Mouse (Mus musculus): ENCODE results near the gene Serp1.

Gene Serp1

GRCm38 (mm10) chr3:58525652-58526407 lies at the start of gene Serp1, which contains the start of gene Eif2a:
Gene Serp1 (minus strand): TSS chr3:58525892.
Gene Eif2a (plus strand): TSS chr3:58525821.
- DNase-seq (ENCODE audit: low read depth) = peak; percentile 97

GRCm38 (mm10) chr3:58570821-58571220 lies 45.1 kb upstream of the Serp1 start:
- no peak for DNase-seq (ENCODE audit: low read depth)

DNA sequence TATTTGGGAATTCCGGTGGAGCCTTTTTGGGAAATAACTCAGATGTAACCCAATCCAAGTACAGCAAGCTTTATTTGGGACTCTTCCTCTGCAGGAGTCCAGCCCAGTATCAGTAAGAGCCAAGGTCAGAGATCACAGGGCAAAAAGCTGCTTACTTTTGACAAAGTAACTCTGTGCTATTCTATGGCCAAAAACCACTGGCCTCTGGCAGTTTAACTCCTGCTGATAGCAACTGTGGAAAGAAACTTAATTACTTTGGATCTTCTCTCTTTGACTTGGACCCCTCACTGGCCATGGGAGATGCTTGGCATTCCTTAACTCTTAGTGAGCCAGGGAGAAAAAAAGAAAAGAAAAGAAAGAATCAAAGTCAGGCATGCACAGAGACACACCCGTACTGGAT lies 35.7 kb upstream of the Serp1 start:
- DNase-seq (ENCODE audit: low read depth) = no peak

DNA sequence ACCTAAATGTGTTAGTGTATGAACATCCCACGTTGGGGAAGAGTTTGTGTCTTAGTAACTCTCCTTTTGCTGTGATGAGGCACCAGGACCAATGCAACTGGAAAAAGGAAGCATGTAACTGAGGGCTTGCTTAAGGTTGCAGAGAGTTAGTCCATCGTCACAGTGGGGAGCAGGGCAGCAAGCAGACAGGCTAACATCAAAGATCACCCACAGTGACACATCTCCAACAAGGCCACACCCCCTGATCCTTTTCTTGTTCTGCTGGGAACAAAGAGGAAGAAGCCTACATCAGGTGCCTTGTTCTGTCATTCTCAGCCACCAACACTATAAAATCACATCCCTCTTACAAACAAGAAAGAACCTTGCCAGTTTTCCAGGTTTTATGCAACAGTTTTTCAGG lies 34.2 kb upstream of the Serp1 start:
- peak; percentile 19 for DNase-seq (ENCODE audit: low read depth)

GRCm38 (mm10) chr3:58556649-58557048 lies 31.0 kb upstream of the Serp1 start:
- DNase-seq (ENCODE audit: low read depth) = no peak

- DNase-seq (ENCODE audit: low read depth) = peak; percentile 20
These were observed 26.5 kb upstream of the Serp1 start for GRCm38 (mm10) chr3:58552001-58552811.

DNA sequence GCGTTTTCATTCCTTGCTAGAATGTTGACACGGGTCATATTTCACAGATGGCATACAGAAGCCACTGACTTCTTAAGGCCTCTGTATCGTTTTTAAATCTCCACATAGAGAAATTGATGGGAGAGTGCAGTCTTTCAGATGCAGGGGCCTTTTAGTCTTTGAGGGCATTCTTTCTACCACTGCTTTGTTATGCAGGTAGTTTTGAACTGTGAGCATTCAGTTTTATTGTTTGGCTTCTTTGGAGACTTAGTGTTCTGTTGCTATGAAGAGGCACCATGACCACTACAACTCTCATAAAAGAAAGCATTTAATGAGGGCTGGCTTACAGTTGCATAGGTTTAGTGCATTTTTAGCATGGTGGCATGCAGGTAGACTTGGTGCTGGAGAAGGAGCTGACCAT lies 10.9 kb upstream of the Serp1 start:
- DNase-seq (ENCODE audit: low read depth) = no peak

GRCm38 (mm10) chr3:58526408-58526737 lies 681 bp upstream of the Serp1 start:
- DNase-seq (ENCODE audit: low read depth) = peak; percentile 72

DNA sequence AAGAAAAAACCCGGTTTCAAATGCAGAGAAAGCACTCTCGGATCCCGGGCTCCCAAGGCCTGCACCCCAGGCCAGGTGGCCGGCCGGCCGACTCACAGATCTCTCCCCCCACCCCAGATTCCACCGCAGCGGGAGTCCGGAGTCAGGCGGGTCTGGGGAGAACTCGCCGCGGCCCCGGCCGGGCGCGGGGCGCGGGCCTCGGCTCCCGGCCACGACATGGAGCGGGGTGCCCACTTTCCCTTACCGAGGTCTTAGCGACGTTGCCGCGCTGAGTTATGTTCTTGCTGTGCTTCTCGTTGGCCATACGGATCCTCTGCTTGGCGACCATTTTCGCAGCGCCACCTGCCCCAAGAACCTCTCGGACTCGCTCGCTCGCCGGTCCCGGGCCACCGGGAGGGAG lies 526 bp downstream of the Serp1 start:
- no peak for DNase-seq (ENCODE audit: low read depth)

DNA sequence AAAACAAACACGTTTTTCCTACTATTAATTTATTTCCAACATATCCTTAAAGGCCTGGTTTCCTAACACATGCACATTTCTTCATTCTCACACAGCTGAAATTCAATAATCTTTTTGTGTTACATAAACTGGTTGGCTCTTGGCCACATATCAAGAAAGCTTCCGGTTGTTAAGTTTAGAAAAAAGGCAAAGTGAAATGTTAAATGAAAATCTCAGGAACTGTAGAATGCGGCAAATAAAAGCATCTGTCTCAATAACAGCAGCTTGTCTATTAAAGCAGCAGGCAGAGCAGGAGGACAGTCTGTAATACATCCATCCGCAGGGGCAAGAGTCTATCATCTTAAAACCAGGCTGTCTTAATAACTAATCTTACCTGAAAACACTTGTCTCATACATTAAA lies 1.4 kb downstream of the Serp1 start:
- peak; percentile 37 for DNase-seq (ENCODE audit: low read depth)

DNA sequence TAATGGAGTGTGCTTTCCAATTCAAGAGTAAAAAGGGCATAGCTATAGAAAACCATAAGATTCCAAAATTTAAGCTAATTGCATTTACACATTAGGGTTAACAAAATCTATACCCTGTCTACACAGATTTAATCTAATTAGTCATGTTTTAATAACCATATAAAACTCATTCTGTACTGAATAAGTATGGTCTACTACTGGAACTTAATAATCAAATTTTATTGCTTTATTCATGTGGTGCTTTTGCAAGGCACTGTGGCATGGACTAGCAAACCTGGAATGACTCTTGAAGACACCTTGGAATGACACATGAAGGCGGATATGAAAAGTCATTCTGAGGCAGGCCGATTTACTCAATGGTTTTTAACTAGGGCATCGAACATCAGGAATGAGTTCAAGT lies 2.3 kb downstream of the Serp1 start:
- no peak for DNase-seq (ENCODE audit: low read depth)

- DNase-seq (ENCODE audit: low read depth) = no peak
These were observed 4.3 kb downstream of the Serp1 start for GRCm38 (mm10) chr3:58521361-58521760.

GRCm38 (mm10) chr3:58520286-58520685 lies 5.4 kb downstream of the Serp1 start:
- DNase-seq (ENCODE audit: low read depth) = no peak

- DNase-seq (ENCODE audit: low read depth) = no peak
These were observed 6.2 kb downstream of the Serp1 start for GRCm38 (mm10) chr3:58519536-58519935.

GRCm38 (mm10) chr3:58518962-58519361 lies 6.7 kb downstream of the Serp1 start:
- DNase-seq (ENCODE audit: low read depth) = no peak

DNA sequence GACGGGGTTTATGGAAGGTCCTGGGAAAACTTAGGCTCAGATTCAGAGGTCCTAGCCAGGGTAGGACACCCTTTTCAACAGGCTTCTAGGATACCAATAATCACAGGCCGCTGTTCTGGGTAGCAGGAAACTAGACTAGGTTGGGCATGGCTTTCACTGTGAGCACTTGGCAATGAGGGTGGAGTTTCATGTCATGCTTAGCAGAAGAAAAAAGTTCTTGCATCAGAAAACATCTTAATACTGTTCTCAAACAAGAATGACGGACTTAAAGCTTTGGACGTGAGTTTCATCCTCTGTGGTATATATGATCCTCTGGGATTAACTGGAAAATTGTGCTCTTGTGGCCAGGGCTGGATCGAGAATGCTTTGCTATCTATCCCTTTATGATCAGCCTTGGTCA lies 7.9 kb downstream of the Serp1 start:
- DNase-seq (ENCODE audit: low read depth) = no peak

- peak; percentile 59 for DNase-seq (ENCODE audit: low read depth)
These were observed 8.4 kb downstream of the Serp1 start for GRCm38 (mm10) chr3:58517258-58517657.

DNA sequence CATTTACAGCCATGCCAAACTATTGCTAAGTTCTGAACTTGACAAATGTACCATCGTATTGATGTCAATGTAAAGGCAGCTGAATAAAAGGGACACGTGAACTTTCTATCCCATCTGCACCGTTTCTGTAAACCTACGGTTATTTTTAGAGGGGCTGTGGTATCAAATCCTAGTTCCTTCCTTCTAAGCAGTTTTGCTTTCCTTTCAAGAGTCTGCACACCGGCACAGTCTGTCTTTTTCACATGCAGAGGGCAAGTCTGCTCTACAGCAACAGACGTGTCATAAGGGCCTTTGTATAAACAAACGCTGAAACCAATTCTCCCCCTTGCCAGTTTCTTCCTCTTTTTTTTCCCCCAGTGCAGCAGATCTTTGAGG lies 9.1 kb downstream of the Serp1 start:
- peak; percentile 79 for DNase-seq (ENCODE audit: low read depth)

DNA sequence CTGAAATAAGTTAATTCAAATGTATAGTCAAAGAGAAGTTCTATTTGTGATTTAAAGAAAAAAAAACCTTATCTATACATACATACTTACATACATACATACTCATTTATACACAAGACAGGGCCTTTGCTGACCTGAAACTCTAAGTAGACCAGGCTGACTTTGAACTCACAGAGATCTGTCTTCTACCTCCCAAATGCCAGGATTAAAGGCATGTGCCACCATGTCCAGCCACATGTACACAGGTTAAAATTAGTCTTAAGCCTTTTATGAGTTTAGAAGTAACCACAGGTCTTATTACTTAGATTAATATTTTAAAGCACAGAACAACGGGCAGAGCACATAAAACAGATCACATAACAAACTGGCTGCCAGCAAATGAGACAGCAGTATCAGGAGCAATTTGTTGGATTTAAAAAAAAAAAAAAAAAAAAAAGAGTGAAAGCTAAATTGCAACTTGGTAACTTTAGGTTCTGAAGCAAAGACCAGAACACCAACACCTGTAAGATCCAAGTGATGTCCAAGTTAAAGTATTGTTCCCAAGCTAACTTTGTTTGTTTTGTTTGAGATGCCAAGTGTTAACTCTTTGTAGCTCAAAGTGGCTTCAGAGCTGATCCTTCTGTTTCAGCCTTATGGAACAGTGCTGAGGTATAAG lies 9.6 kb downstream of the Serp1 start:
- DNase-seq (ENCODE audit: low read depth) = peak; percentile 40

DNA sequence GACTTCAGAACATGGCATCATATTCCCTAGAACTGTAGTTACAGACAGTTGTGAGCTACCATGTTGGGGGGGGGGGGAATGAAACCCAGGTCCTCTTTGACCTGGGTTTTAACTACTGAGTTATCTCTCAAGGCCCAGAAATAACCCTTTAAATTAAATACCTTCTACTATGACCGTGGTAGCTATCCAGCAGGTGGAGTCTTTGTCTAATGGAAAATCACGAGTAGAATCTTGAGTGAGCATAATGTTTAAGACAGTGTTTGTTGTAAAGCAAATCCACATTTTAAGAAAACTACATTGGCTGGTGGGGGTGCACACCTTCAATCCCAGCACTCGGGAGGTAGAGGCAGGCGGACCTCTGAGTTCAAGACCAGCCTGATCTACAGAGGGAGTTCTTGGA lies 12.2 kb downstream of the Serp1 start:
- DNase-seq (ENCODE audit: low read depth) = peak; percentile 46

- DNase-seq (ENCODE audit: low read depth) = no peak
These were observed 13.0 kb downstream of the Serp1 start for GRCm38 (mm10) chr3:58512740-58513139.

DNA sequence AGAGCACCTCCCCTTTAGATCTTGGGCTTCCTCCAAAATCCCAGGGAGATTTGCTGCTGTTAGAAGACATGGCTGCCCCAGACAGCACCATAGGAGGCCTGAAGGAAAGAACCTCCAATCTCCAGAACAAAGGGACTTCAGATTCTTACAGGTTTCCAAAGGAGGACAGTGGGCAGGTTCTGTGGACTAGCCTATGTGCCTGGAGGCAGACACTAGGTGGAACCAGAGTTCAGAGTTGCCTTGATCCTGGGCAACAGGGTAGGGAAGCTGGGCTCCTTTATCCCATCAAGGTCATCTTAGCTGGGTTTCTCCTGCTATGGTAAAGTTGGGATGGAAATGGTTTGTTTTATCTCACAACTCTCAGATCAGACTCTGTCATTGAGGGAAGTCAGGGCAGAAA lies 14.1 kb downstream of the Serp1 start:
- peak; percentile 50 for DNase-seq (ENCODE audit: low read depth)
